Mouse (Mus musculus) limb, embryonic 13.5 days (tissue): Measurements from ENCODE around the gene Sema3g. TPM values are rescaled to one million over a fixed set of nuclear protein-coding genes. Genes with fewer than 3 reads are reported as not detected.

Experiments used
- ATAC-seq: fragments of 200-750 bp; cut with Nextera tagmentation; 2 replicates; pipeline ENCODE4 v1.8.0; 2017; ENCODE audit warnings: low read depth, moderate number of reproducible peaks, moderate TSS enrichment; ENCODE audit not compliant: low FRiP score
- H3K27ac ChIP-seq: fragments of 300-500 bp; sonication (generic); 2 replicates; pipeline ENCODE4 v1.5.1; 2015; ENCODE audit warnings: inconsistent platforms, mild to moderate bottlenecking, moderate library complexity
- H3K27me3 ChIP-seq: fragments of 300-500 bp; sonication (generic); 2 replicates; pipeline ENCODE4 v1.6.1; 2015; ENCODE audit warnings: mild to moderate bottlenecking, inconsistent platforms
- H3K36me3 ChIP-seq: fragments of 300-500 bp; sonication (generic); 2 replicates; pipeline ENCODE4 v1.6.1; 2015; ENCODE audit warnings: inconsistent platforms, mild to moderate bottlenecking, moderate library complexity
- H3K4me1 ChIP-seq: fragments of 300-500 bp; sonication (generic); 2 replicates; pipeline ENCODE4 v1.6.1; 2015; ENCODE audit warnings: inconsistent platforms
- H3K4me2 ChIP-seq: fragments of 300-500 bp; sonication (generic); replicated peaks from 2 replicates; pipeline ENCODE4 v1.6.1; 2015; ENCODE audit warnings: inconsistent platforms, mild to moderate bottlenecking, moderate library complexity
- H3K4me3 ChIP-seq: fragments of 300-500 bp; sonication (generic); 2 replicates; pipeline ENCODE4 v1.5.1; 2015; ENCODE audit warnings: moderate library complexity, mild to moderate bottlenecking, inconsistent platforms
- H3K9ac ChIP-seq: fragments of 300-500 bp; sonication (generic); 2 replicates; pipeline ENCODE4 v1.6.1; 2015; ENCODE audit warnings: mild to moderate bottlenecking, inconsistent platforms
- H3K9me3 ChIP-seq: fragments of 300-500 bp; sonication (generic); 2 replicates; pipeline ENCODE4 v1.6.1; 2016; ENCODE audit warnings: inconsistent platforms
- WGBS: fragments of 180-500 bp; shearing (Covaris S2); methylation state at CpG from one replicate; pipeline ENCODE4 v1.1.7; 2015; 5-methylcytosine and 5-hydroxymethylcytosine counted together
- polyA plus RNA-seq: library from polyadenylated mRNA; unstranded; fragments of >200 nt; fragmentation: Nextera tagmentation; extraction: Ambion mirVana; gene quantifications from 2 replicates; pipeline ENCODE4 v1.2.1, GENCODE M21; 2015

Sema3g gene
- 1.1 and 1.3 TPM in 2 replicates for polyA plus RNA-seq

- ATAC-seq = peak; percentile 35; the same call in 1 of the 2 replicates
- no peaks in the 10 kb centered on the region for H3K27me3 ChIP-seq
- no peaks in the 10 kb centered on the region for H3K36me3 ChIP-seq
- peak within 1 kb of the TSS; percentile 46 for H3K4me2 ChIP-seq
- peaks cover 19% of the 10 kb centered on the region; the same call in 1 of the 2 replicates for H3K4me1 ChIP-seq
- H3K27ac ChIP-seq = no peak within 1 kb of the TSS
- no peaks in the 10 kb centered on the region for H3K9me3 ChIP-seq
- H3K4me3 ChIP-seq = peak within 1 kb of the TSS; percentile 7; the same call in 1 of the 2 replicates
- H3K9ac ChIP-seq = peak within 1 kb of the TSS; percentile 39
- WGBS = 7% methylated on average over 11 of the region's 11 CpGs
These were observed at the start of gene Sema3g for GRCm38 (mm10) chr14:31217666-31218065. Sema3g (plus strand) TSS chr14:31217860.

- Histone ChIP-seq H3K4me3 (peak within 1 kb of the TSS; percentile 20), H3K27ac (peak within 1 kb of the TSS; percentile 39; the same call in 1 of the 2 replicates), H3K4me1 (peaks cover 36% of the 10 kb centered on the region), H3K4me2 (peak within 1 kb of the TSS; percentile 24), H3K36me3 (peaks cover 37% of the 10 kb centered on the region), H3K27me3 (no peaks in the 10 kb centered on the region), H3K9me3 (no peaks in the 10 kb centered on the region), H3K9ac (peak within 1 kb of the TSS; percentile 27; the same call in 1 of the 2 replicates)
- ATAC-seq = no peak
- 39% methylated on average over 10 of the region's 10 CpGs for WGBS
These were observed 49.2 kb upstream of the Sema3g start, which contains the start of gene Stab1 for GRCm38 (mm10) chr14:31168425-31168824. Stab1 (minus strand) TSS chr14:31168641.

DNA sequence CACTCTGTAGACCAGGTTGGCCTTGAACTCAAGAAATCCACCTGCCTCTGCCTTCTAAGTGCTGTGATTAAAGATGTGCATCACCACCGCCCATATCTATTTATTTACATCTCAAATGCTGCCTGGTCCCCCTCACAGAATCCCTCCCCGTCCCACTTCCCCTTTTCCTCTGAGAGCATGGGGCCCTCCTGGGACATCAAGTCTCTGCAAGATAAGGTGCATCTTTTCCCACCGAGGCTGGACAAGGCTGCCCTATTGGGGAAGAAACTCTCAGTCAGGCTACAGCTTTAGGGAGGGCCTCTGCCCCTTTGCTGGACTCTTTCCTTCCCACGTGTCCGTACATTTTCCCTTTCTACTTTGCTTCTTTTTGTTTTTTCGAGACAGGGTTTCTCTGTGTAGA, 48.2 kb upstream of the Sema3g start:
- no peak overlapping the region for H3K9ac ChIP-seq
- whole genome bisulfite sequencing = 82% methylated on average over 6 of the region's 6 CpGs
- H3K4me3 ChIP-seq = no peak overlapping the region
- no peaks in the 10 kb centered on the region for H3K27me3 ChIP-seq
- H3K36me3 ChIP-seq = peaks cover 48% of the 10 kb centered on the region
- H3K9me3 ChIP-seq = no peaks in the 10 kb centered on the region
- H3K4me2 ChIP-seq = no peak overlapping the region
- no peak for ATAC-seq
- no peak overlapping the region for H3K27ac ChIP-seq
- H3K4me1 ChIP-seq = peaks cover 36% of the 10 kb centered on the region

DNA sequence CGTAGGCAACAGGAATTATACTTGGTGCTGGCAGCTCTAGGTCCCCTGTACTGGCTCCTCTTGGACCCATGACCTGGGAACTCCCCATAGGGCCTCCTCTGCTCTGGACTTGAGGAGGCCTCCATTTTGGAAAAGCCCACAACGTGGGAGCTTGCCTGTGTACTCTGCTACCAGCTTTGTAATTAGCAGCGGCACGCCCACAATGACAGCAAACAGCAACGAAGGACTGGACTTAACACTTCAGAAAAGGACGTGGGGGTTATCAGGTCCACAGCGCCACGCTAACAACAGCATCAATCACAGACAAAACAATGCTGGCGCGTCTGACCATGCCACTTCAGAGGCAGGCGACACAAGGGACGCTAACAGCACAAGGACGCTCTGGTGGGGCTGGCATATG, 46.7 kb upstream of the Sema3g start:
- Histone ChIP-seq H3K36me3 (peaks cover 62% of the 10 kb centered on the region), H3K27me3 (no peaks in the 10 kb centered on the region), H3K4me2 (no peak overlapping the region), H3K27ac (no peak overlapping the region; the same call in 1 of the 2 replicates), H3K9ac (no peak overlapping the region), H3K4me3 (no peak overlapping the region), H3K4me1 (peaks cover 28% of the 10 kb centered on the region), H3K9me3 (no peaks in the 10 kb centered on the region)
- WGBS = 90% methylated on average over 13 of the region's 13 CpGs
- no peak for ATAC-seq

GRCm38 (mm10) chr14:31171386-31171785, 46.3 kb upstream of the Sema3g start:
- Histone ChIP-seq H3K27me3 (no peaks in the 10 kb centered on the region), H3K4me2 (no peak overlapping the region), H3K36me3 (peaks cover 66% of the 10 kb centered on the region), H3K27ac (no peak overlapping the region; the same call in 1 of the 2 replicates), H3K4me1 (peaks cover 25% of the 10 kb centered on the region), H3K9me3 (no peaks in the 10 kb centered on the region), H3K4me3 (no peak overlapping the region), H3K9ac (no peak overlapping the region)
- 92% methylated on average over 11 of the region's 11 CpGs for WGBS
- no peak for ATAC-seq

GRCm38 (mm10) chr14:31171821-31172220, 45.8 kb upstream of the Sema3g start:
- no peak overlapping the region for H3K27ac ChIP-seq
- no peaks in the 10 kb centered on the region for H3K27me3 ChIP-seq
- no peaks in the 10 kb centered on the region for H3K9me3 ChIP-seq
- H3K4me1 ChIP-seq = peaks cover 21% of the 10 kb centered on the region
- ATAC-seq = no peak
- no peak overlapping the region for H3K4me3 ChIP-seq
- WGBS = 96% methylated on average over 15 of the region's 15 CpGs
- H3K9ac ChIP-seq = no peak overlapping the region
- H3K4me2 ChIP-seq = no peak overlapping the region
- peaks cover 71% of the 10 kb centered on the region for H3K36me3 ChIP-seq

DNA sequence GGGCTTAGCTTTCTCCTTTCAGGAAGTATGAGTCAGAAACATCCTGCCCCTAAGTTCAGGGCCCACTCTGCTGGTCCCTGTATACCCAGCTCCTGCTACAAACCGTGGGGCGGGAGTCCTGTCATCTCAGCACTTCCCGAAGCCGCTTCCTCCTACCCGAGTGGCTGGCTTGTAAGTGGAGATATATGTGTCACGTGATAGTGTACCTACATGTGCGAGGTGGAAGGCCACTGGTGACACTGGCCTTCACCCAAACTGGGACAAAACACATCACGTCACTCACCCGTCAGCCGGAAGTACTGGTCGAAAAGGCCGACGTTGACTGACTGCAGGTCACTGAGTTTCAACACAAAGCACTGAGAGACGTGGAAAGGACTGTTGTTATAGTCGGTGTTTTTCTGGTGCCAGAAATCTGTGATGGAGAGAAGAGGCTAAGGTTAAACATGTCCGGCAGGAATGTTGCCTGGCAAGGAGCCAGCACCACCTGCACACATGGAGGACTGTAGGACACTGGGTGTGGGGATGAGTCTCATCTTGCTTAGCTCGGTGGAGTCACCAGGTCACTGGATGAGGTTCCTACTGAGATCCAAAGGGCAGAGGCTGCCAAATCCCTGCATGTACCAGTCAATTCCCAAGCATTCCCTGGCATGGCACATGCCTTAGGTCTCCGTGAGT, 44.7 kb upstream of the Sema3g start:
- WGBS = 86% methylated on average over 18 of the region's 18 CpGs
- H3K36me3 ChIP-seq = peaks cover 82% of the 10 kb centered on the region

GRCm38 (mm10) chr14:31173537-31173936, 44.1 kb upstream of the Sema3g start:
- Histone ChIP-seq H3K4me2 (no peak overlapping the region), H3K36me3 (peaks cover 86% of the 10 kb centered on the region), H3K9me3 (no peaks in the 10 kb centered on the region), H3K4me3 (no peak overlapping the region), H3K27me3 (no peaks in the 10 kb centered on the region), H3K9ac (no peak overlapping the region), H3K4me1 (peaks cover 4% of the 10 kb centered on the region; the same call in 1 of the 2 replicates), H3K27ac (no peak overlapping the region)
- 88% methylated on average over 7 of the region's 7 CpGs for WGBS
- ATAC-seq = no peak

More for the DNA sequence above, 44.7 kb upstream of the Sema3g start:
- Histone ChIP-seq H3K27ac (no peak overlapping the region), H3K9me3 (no peaks in the 10 kb centered on the region), H3K4me3 (no peak overlapping the region), H3K4me1 (peaks cover 10% of the 10 kb centered on the region; the same call in 1 of the 2 replicates), H3K4me2 (no peak overlapping the region), H3K9ac (no peak overlapping the region), H3K27me3 (no peaks in the 10 kb centered on the region)
- ATAC-seq = no peak

GRCm38 (mm10) chr14:31177287-31177686, 40.4 kb upstream of the Sema3g start:
- no peak overlapping the region for H3K4me2 ChIP-seq
- H3K9ac ChIP-seq = no peak overlapping the region
- no peaks in the 10 kb centered on the region for H3K4me1 ChIP-seq
- H3K27me3 ChIP-seq = no peaks in the 10 kb centered on the region
- H3K9me3 ChIP-seq = no peaks in the 10 kb centered on the region
- no peak overlapping the region for H3K4me3 ChIP-seq
- WGBS = 90% methylated on average over 16 of the region's 16 CpGs
- peaks cover 98% of the 10 kb centered on the region for H3K36me3 ChIP-seq
- no peak overlapping the region for H3K27ac ChIP-seq
- no peak for ATAC-seq

DNA sequence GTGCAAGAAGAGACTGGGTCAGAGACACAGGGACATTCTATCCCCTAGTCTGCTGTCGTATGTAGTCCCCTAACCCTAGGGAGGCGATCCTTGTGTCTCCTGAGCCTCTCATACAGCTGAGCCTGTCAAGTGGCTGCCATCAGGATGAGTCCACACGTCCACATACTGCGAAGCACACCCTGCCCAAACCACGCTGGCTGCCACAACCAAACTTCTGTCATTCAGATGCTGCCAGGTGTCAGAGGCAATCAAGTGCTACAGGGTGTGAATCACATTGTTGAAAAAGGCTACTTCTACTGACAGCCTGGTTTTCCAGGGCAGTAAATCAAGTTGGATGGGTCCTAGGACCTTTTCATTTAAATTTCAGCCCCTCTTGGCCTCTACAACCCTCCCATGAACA, 39.9 kb upstream of the Sema3g start:
- H3K4me3 ChIP-seq = no peak overlapping the region
- WGBS = 96% methylated on average over 5 of the region's 5 CpGs
- H3K4me2 ChIP-seq = no peak overlapping the region
- H3K36me3 ChIP-seq = peaks cover 98% of the 10 kb centered on the region
- H3K27ac ChIP-seq = no peak overlapping the region
- no peak for ATAC-seq
- no peak overlapping the region for H3K9ac ChIP-seq
- H3K27me3 ChIP-seq = no peaks in the 10 kb centered on the region
- no peaks in the 10 kb centered on the region for H3K9me3 ChIP-seq
- no peaks in the 10 kb centered on the region for H3K4me1 ChIP-seq

DNA sequence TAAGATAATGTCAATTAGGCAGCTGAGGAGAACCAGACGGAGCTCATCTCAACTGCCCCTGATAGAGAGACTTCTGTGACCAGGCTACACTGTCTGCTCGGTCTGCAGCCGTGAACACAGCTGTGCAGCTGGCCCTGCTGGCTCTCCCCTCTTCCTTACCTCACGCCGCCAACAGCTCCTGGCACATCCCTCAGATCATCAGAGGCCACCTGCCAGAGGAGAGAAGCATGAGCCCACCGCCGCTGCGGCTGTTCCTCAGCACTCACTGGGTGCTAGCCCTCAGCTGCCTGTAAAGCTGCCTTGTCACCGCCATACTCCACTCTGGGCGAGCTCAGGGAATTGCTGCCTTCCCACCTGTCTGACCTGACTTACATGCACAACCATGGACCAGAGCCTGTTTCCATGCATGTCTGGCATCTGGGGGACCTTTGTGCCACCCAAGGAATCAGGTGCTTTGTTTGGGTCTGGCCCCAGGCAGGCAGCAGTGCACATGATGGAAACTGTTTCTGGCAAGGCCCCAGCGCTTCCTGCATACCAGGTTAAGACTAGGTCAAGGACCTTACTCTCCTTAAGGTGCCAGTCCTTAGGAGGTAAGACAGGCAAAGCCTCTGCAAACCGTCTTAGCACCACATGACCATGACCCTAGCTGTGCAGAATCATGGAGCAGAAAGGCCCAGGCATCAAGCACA, 37.8 kb upstream of the Sema3g start:
- WGBS = 93% methylated on average over 12 of the region's 12 CpGs
- Histone ChIP-seq H3K4me1 (no peaks in the 10 kb centered on the region), H3K27ac (no peak overlapping the region), H3K27me3 (no peaks in the 10 kb centered on the region), H3K9ac (no peak overlapping the region), H3K4me3 (no peak overlapping the region), H3K9me3 (no peaks in the 10 kb centered on the region), H3K36me3 (peaks cover 98% of the 10 kb centered on the region), H3K4me2 (no peak overlapping the region)
- ATAC-seq = no peak

GRCm38 (mm10) chr14:31181512-31181911, 36.1 kb upstream of the Sema3g start:
- no peaks in the 10 kb centered on the region for H3K9me3 ChIP-seq
- no peak overlapping the region for H3K4me2 ChIP-seq
- no peaks in the 10 kb centered on the region for H3K27me3 ChIP-seq
- no peak for ATAC-seq
- H3K27ac ChIP-seq = no peak overlapping the region
- H3K4me3 ChIP-seq = no peak overlapping the region
- WGBS = 78% methylated on average over 4 of the region's 4 CpGs
- no peaks in the 10 kb centered on the region for H3K4me1 ChIP-seq
- H3K9ac ChIP-seq = no peak overlapping the region
- peaks cover 98% of the 10 kb centered on the region for H3K36me3 ChIP-seq
